19 mouse cellular contexts compared by ENCODE assay signal in genomic region chr12:118411767-118412430, GRCm38 (mm10).
A peak's percentile ranks its signal among the peaks of the same experiment; 100 is the strongest.
DNase-seq lines count a peak whose midpoint lies in the region; ATAC-seq lines count a peak whose summit lies in the region.
"Had no signal": no experiment of that assay in that cellular context is flagged by ENCODE, and none has a peak within 500 bp of the region (broad histone marks: within the 10 kb centered on the region; RNA-seq: fewer than 3 reads in every experiment).

No protein-coding gene starts in this region.

- peak; percentile 83 for ATAC-seq in frontal cortex, adult (ENCODE audit: low TSS enrichment)
- ATAC-seq in neutrophil, adult 5-6 weeks (ENCODE audit: extremely low read depth, insufficient number of reproducible peaks, low FRiP score, poor library complexity, severe bottlenecking) = peak; percentile 85
- ATAC-seq: forebrain, embryonic 15.5 days; intestine, embryonic 15.5 days; lung, postnatal 0 days; midbrain, embryonic 15.5 days had no signal

- no peak for DNase-seq in frontal cortex, postnatal 14 days (ENCODE audit: low spot score in 2 of 2)
- DNase-seq in right cerebral cortex, adult 18-20 months = peak; percentile 34
- no peak for DNase-seq in right cerebral cortex, postnatal 10 days (ENCODE audit: low spot score in 2 of 2)
- peak; percentile 8 for DNase-seq in ZHBTc4 (ENCODE audit: low read depth, low spot score)
- DNase-seq in adrenal gland, postnatal 36 days = no peak
- no peak for DNase-seq in embryo, embryonic 9.5 days (ENCODE audit: extremely low spot score)
- DNase-seq: cerebellum, adult 9-10 months; gastrocnemius, postnatal 10 days; heart, adult 18-20 months; kidney, postnatal 36 days; left cerebral cortex, postnatal 4 days; liver; thymus, postnatal 25 days had no signal

Comparison
In these comparisons a context has a peak if more than half of its experiments do, and no peak if none do; other contexts are left out.
1. DNase-seq: peak in right cerebral cortex, adult 18-20 months (single experiment) and ZHBTc4 (single experiment); none in frontal cortex, postnatal 14 days (0 of 2), right cerebral cortex, postnatal 10 days (0 of 2), adrenal gland, postnatal 36 days (0 of 2) and embryo, embryonic 9.5 days (single experiment).